Mouse (Mus musculus): ENCODE data around the gene Irx4. TPM values are rescaled to one million over a fixed set of nuclear protein-coding genes. Genes with fewer than 3 reads are reported as not detected.

Gene Irx4
- not detected for polyA plus RNA-seq (2014; fragmentation: Illumina TruSeq; extraction: RNeasy Lipid Tissue Mini Kit (QIAGEN cat#74804))

GRCm38 (mm10) chr13:73260354-73261035 is at the start of gene Irx4:
Irx4 (plus strand) TSS chr13:73260479.

Other genes with a start within 250 kb of the Irx4 start
- gene Mrpl36, start 68.0 kb downstream of the Irx4 start, polyA plus RNA-seq (2014; fragmentation: Illumina TruSeq; extraction: RNeasy Lipid Tissue Mini Kit (QIAGEN cat#74804)), result 76.8 TPM
- 30.0 TPM for gene Ndufs6, start 68.1 kb downstream of the Irx4 start, polyA plus RNA-seq (2014; fragmentation: Illumina TruSeq; extraction: RNeasy Lipid Tissue Mini Kit (QIAGEN cat#74804))
- 10.4 TPM for gene Lpcat1, start 206.7 kb downstream of the Irx4 start, polyA plus RNA-seq (2014; fragmentation: Illumina TruSeq; extraction: RNeasy Lipid Tissue Mini Kit (QIAGEN cat#74804))

Measured in ovary, adult 10 weeks (tissue).